Mouse (Mus musculus) spleen, adult 2 months (tissue): Measurements from ENCODE around the gene Atxn7l2.

ENCODE experiments used
- CTCF ChIP-seq: fragments of 200-500 bp; IDR thresholded peaks from 2 replicates; pipeline ENCODE4 v1.5.1; 2011; ENCODE audit warnings: mild to moderate bottlenecking, inconsistent platforms; ENCODE audit not compliant: insufficient read depth, insufficient read length, insufficient replicate concordance; ENCODE audit errors: extremely low read depth
- POLR2A ChIP-seq: fragments of 200-500 bp; IDR thresholded peaks from 2 replicates; pipeline ENCODE4 v1.6.1; 2011; ENCODE audit warnings: low read depth, low read length, inconsistent platforms

- TF ChIP-seq POLR2A (no peak), CTCF (no peak)
Observed at GRCm38 (mm10) chr3:108257831-108258500, 47.2 kb upstream of the Atxn7l2 start.
